In genomic region chr5:114824197-114824596, GRCm38 (mm10) we compare ENCODE assay signal across 9 mouse cellular contexts. TPM values are rescaled to one million over a fixed set of nuclear protein-coding genes. Genes with fewer than 3 reads are reported as not detected.
DNase-seq lines count a peak whose midpoint lies in the region; ATAC-seq lines count a peak whose summit lies in the region.
"Had no signal": no experiment of that assay in that cellular context is flagged by ENCODE, and none has a peak within 500 bp of the region (broad histone marks: within the 10 kb centered on the region; RNA-seq: fewer than 3 reads in every experiment).

No protein-coding gene starts in this region.

- peak overlapping the region; percentile 90; the same call in 1 of the 2 replicates for H3K4me3 ChIP-seq in midbrain, embryonic 10.5 days
- H3K4me3 ChIP-seq in midbrain, embryonic 15.5 days, result no peak overlapping the region
- H3K4me3 ChIP-seq in liver, embryonic 12.5 days, result peak overlapping the region; percentile 84

- WGBS in midbrain, embryonic 10.5 days, result 19% methylated on average over 9 of the region's 9 CpGs
- 14% methylated on average over 9 of the region's 9 CpGs for WGBS in midbrain, embryonic 15.5 days
- WGBS in liver, embryonic 12.5 days (ENCODE audit: insufficient replicate concordance), result 9% methylated on average over 9 of the region's 9 CpGs

- no peak overlapping the region for H3K4me2 ChIP-seq in midbrain, embryonic 15.5 days
- H3K4me2 ChIP-seq in liver, embryonic 12.5 days, result peak overlapping the region; percentile 93

- H3K36me3 ChIP-seq in midbrain, embryonic 10.5 days, result peaks cover 27% of the 10 kb centered on the region
- no peaks in the 10 kb centered on the region for H3K36me3 ChIP-seq in midbrain, embryonic 15.5 days (replicated peaks)
- H3K36me3 ChIP-seq in liver, embryonic 12.5 days, result peaks cover 17% of the 10 kb centered on the region

- peak; percentile 52 for DNase-seq in midbrain, embryonic 10.5 days (ENCODE audit: low spot score)
- DNase-seq in T-cell, adult 2 months (ENCODE audit: low spot score), result peak; percentile 59
- DNase-seq in kidney, adult 11 months, result peak; percentile 38
- peak; percentile 54 for DNase-seq in neural tube, embryonic 10.5 days (ENCODE audit: extremely low spot score, low spot score)
- DNase-seq in ovary, adult 18-20 months (ENCODE audit: low spot score), result no peak

- no peaks in the 10 kb centered on the region for H3K27me3 ChIP-seq in midbrain, embryonic 10.5 days (ENCODE audit: low read depth, poor library complexity, severe bottlenecking)
- no peaks in the 10 kb centered on the region for H3K27me3 ChIP-seq in midbrain, embryonic 15.5 days (replicated peaks)
- H3K27me3 ChIP-seq in liver, embryonic 12.5 days (replicated peaks), result 0 out of 2 replicates have a peak, but pooled peaks cover 4% of the 10 kb centered on the region

- H3K27ac ChIP-seq in midbrain, embryonic 10.5 days (replicated peaks), result no peak overlapping the region
- no peak overlapping the region for H3K27ac ChIP-seq in midbrain, embryonic 15.5 days
- 0 out of 2 replicates have a peak overlapping the region, but pooled peaks have one; percentile 36 for H3K27ac ChIP-seq in liver, embryonic 12.5 days

- H3K9ac ChIP-seq in midbrain, embryonic 15.5 days, result no peak overlapping the region
- peak overlapping the region; percentile 7; the same call in 1 of the 2 replicates for H3K9ac ChIP-seq in liver, embryonic 12.5 days

- ATAC-seq in midbrain, embryonic 15.5 days (replicated peaks), result no peak
- peak; percentile 77 for ATAC-seq in erythroid progenitor cell, adult 5-6 weeks (replicated peaks; ENCODE audit: low FRiP score, poor library complexity, severe bottlenecking)
- ATAC-seq in liver, embryonic 12.5 days, result no peak

- H3K9me3 ChIP-seq in midbrain, embryonic 10.5 days (replicated peaks), result peaks cover 11% of the 10 kb centered on the region; the same call in 1 of the 2 replicates
- no peaks in the 10 kb centered on the region for H3K9me3 ChIP-seq in midbrain, embryonic 15.5 days
- peaks cover 11% of the 10 kb centered on the region; the same call in 1 of the 2 replicates for H3K9me3 ChIP-seq in liver, embryonic 12.5 days (replicated peaks)

- peaks cover 16% of the 10 kb centered on the region for H3K4me1 ChIP-seq in midbrain, embryonic 10.5 days
- H3K4me1 ChIP-seq in midbrain, embryonic 15.5 days, result no peaks in the 10 kb centered on the region
- peaks cover 26% of the 10 kb centered on the region for H3K4me1 ChIP-seq in liver, embryonic 12.5 days

RNA-seq across cellular contexts. Expression of gene 1500011B03Rik, which starts 0.9 kb away (rescaled TPM):
- polyA plus RNA-seq in midbrain, embryonic 10.5 days (2016; fragmentation: Nextera tagmentation; extraction: Ambion mirVana), result 133 and 143 TPM in 2 replicates
- 270 and 271 TPM in 2 replicates for polyA plus RNA-seq in midbrain, embryonic 15.5 days (2015; fragmentation: Nextera tagmentation; extraction: Ambion mirVana)
- 11.7 and 11.9 TPM in 2 replicates for total RNA-seq in erythroid progenitor cell, adult 5-6 weeks (2015; ENCODE audit: low replicate concordance)
- 14.5 TPM in 1 of 2 replicates, not detected in the other for total RNA-seq in erythroid progenitor cell, adult 5-6 weeks (2017; ENCODE audit: low replicate concordance)
- 37.4 and 41.8 TPM in 2 replicates for polyA plus RNA-seq in liver, embryonic 12.5 days (2016; fragmentation: Nextera tagmentation; extraction: Ambion mirVana)

RNA-seq across cellular contexts. Expression of gene 4930519G04Rik, which starts 29.3 kb away (rescaled TPM):
- polyA plus RNA-seq in midbrain, embryonic 10.5 days (2016; fragmentation: Nextera tagmentation; extraction: Ambion mirVana), result not detected in 2 replicates
- polyA plus RNA-seq in midbrain, embryonic 15.5 days (2015; fragmentation: Nextera tagmentation; extraction: Ambion mirVana), result not detected in 2 replicates
- total RNA-seq in erythroid progenitor cell, adult 5-6 weeks (2015; ENCODE audit: low replicate concordance), result not detected in 2 replicates
- not detected in 2 replicates for total RNA-seq in erythroid progenitor cell, adult 5-6 weeks (2017; ENCODE audit: low replicate concordance)
- polyA plus RNA-seq in liver, embryonic 12.5 days (2016; fragmentation: Nextera tagmentation; extraction: Ambion mirVana), result not detected in 2 replicates
- total RNA-seq: layer of hippocampus, adult 18-20 months had no signal

RNA-seq across cellular contexts. Expression of gene Gm9936, which starts 34.3 kb away (rescaled TPM):
- polyA plus RNA-seq in midbrain, embryonic 10.5 days (2016; fragmentation: Nextera tagmentation; extraction: Ambion mirVana), result 0.16 and 0.57 TPM in 2 replicates
- polyA plus RNA-seq in midbrain, embryonic 15.5 days (2015; fragmentation: Nextera tagmentation; extraction: Ambion mirVana), result 3.0 and 3.6 TPM in 2 replicates
- not detected in 2 replicates for total RNA-seq in erythroid progenitor cell, adult 5-6 weeks (2015; ENCODE audit: low replicate concordance)
- not detected in 2 replicates for total RNA-seq in erythroid progenitor cell, adult 5-6 weeks (2017; ENCODE audit: low replicate concordance)
- not detected in 2 replicates for polyA plus RNA-seq in liver, embryonic 12.5 days (2016; fragmentation: Nextera tagmentation; extraction: Ambion mirVana)

RNA-seq across cellular contexts. Expression of gene Git2, which starts 48.9 kb away (rescaled TPM):
- polyA plus RNA-seq in midbrain, embryonic 10.5 days (2016; fragmentation: Nextera tagmentation; extraction: Ambion mirVana), result 34.4 and 38.1 TPM in 2 replicates
- 51.6 and 52.9 TPM in 2 replicates for polyA plus RNA-seq in midbrain, embryonic 15.5 days (2015; fragmentation: Nextera tagmentation; extraction: Ambion mirVana)
- total RNA-seq in erythroid progenitor cell, adult 5-6 weeks (2015; ENCODE audit: low replicate concordance), result 57.0 and 59.5 TPM in 2 replicates
- 51.1 and 56.1 TPM in 2 replicates for total RNA-seq in erythroid progenitor cell, adult 5-6 weeks (2017; ENCODE audit: low replicate concordance)
- polyA plus RNA-seq in liver, embryonic 12.5 days (2016; fragmentation: Nextera tagmentation; extraction: Ambion mirVana), result 28.1 and 28.3 TPM in 2 replicates

RNA-seq across cellular contexts. Expression of gene Ankrd13a, which starts 49.7 kb away (rescaled TPM):
- polyA plus RNA-seq in midbrain, embryonic 10.5 days (2016; fragmentation: Nextera tagmentation; extraction: Ambion mirVana), result 50.1 and 54.0 TPM in 2 replicates
- 31.1 and 34.7 TPM in 2 replicates for polyA plus RNA-seq in midbrain, embryonic 15.5 days (2015; fragmentation: Nextera tagmentation; extraction: Ambion mirVana)
- total RNA-seq in erythroid progenitor cell, adult 5-6 weeks (2015; ENCODE audit: low replicate concordance), result 113 and 121 TPM in 2 replicates
- 124 and 147 TPM in 2 replicates for total RNA-seq in erythroid progenitor cell, adult 5-6 weeks (2017; ENCODE audit: low replicate concordance)
- 85.2 and 87.5 TPM in 2 replicates for polyA plus RNA-seq in liver, embryonic 12.5 days (2016; fragmentation: Nextera tagmentation; extraction: Ambion mirVana)
